Mouse (Mus musculus) WW6 (cell line): Measurements from ENCODE around the gene Smu1.
A peak's percentile ranks its signal among the peaks of the same experiment; 100 is the strongest.

Experiments
- DNase-seq: peaks from one replicate; pipeline ENCODE4 v3.0.0-alpha.2; 2013; ENCODE audit warnings: low read depth, low spot score

Smu1 gene

DNA sequence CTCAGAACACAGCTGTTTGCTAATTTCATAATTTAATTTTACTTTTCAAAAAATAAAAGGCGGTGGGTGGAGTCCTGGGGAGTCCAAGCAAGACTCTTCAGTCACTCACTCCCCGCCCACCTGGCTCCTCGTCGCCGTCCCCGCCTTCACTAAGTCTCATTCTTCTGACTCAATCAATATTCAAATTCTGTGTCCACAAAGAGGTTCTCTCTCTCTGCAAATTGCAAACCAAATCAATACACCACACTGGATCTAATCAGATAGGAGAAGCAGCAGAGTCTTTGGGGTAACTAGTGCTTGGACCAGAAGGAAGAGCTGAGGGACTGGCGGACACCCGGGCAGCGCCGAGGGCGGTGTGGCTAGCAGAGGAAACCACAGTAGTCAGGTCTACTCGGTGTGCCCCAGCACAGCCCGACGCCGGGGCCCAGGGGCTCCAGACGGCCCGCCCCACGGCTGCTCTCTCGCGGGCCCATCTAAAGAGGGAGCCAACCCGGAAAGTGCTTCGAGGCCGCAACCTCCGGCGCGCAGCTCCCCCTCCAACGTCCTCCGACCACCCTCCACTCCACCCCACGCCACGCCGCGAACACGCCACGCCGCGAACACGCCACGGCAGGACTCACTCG is 455 bp downstream of the Smu1 start:
- DNase-seq = no peak

DNA sequence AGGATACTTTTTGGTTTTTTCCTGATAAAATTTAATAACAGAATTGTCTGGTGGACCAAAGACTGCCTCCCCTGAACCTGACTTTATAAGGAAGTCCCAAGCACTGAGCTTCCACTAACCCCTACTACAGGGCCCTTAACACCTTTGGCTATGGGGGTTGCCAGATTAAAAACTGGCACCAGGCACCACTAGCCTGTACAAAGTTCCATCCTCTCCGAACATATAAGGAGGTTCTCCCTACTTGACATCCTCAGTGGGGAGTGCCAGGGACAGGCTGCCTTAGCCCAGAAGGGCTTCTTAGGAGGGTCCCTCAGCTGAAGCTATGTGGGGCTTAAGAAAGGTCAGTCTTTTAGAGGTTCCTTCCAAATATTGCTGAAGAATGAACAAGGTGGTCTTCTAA is 22.4 kb downstream of the Smu1 start:
- DNase-seq = no peak

DNA sequence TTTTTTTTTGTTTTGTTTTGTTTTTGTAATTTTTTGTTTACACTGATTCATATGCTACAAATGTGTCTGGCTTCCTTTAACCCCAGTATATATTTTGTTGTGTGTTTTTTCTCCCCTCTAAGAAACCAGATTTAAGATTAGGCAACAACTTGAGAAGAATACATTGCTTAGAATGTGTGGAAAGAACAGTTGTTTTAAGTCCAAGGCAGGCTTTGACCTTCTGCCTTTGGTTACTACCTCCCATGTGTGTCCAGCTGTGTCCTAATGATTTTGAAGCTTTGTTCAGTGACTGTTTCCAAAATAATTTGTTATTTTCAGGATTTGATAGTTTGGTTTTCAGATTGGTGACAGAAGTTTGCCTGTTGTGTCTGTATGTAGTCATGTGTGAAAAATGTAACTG is 26.5 kb downstream of the Smu1 start:
- DNase-seq = no peak

DNA sequence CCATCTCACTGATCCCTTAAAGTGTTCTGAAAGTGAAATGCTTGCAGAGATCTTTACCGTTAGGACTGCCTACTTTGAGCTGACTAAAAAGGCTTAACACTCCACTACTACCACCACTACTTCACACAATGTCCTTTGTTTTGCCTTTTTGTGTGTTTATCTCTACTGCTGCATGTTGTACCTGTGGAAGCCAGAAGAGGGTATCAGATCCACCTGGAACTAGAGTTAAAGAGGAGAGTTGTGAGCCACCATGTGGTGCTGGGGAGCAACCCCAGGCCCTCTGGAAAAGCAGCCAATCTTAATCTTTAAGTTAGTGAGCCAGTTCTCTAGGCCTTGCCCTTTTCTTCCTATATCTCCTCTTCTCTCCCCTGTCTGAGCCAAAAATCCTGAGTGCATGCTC is 30.5 kb downstream of the Smu1 start:
- DNase-seq = no peak

DNA sequence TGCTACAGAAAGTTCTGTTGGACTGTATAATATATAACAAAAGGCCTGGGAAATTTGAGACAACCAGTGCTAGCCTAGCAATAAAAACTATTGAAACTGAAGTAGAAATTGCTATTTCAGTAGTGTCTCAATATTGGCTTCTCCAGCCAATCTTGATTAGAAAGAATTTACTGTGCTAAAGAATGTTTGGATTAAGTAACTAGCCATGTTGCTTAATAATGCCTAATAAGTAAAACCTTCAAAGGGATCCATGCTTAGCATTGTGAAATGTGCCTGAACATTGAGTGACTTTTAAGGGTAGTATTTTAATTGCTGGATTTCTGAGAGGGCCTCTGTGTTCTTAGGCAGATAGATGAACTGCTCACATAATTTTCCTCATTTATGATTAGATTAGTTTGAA is 32.2 kb downstream of the Smu1 start:
- DNase-seq = no peak

DNA sequence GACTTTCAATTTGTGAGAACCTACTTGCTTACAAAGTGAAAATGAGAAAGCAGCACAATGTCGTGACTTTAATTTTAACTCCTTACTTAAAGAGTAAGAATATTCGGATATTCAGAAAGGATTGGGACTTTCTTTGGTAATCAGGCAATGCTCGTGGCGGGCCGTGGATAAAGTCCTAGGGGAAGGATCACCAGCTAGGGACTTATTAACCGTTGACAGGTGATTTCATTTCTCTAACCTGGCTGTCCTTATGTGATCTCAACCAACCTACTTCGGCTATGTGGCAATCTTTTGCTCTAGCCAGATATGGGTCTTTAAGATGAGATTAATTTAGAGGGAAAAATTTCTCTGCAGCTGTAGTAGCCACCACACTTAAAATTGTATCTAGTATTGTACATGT is 32.6 kb downstream of the Smu1 start:
- no peak for DNase-seq

DNA sequence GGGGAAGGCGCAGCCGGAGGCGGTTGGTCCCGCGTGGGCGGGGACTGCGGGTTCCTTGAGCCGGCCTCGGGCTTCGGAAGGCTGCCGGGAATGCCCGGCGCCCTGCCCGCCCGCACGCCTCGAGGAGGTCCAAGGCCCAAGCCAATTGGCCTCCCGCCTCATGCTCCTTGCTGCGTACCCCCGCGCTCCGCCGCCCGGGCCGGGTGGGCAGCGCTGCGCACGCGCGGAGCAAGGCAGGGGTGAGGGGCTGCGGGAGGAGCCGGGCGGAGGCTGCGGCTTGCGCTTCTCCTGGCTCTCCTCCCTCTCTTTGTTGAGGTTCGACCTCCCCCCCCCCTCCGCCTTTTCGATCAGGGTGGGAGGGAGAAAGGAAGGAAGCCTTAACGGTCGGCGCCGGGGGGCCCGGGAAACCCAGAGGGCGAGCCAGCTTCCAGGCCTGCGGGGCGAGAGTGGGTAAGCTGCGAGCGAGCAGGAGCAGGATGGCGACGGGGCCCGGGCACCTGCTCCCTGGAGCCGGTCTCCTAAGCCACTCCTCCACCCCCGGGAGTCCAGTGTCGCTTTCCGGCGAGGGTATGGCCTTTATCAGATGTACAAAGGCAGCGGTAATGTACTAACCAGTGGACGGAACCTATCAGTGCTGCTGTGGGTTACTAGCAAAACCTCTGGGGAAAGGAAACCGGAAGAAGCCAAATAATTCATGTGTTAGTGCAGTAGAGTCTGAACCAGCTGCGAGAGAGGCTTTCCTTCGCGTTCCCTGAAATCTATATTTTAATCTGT is 34.8 kb downstream of the Smu1 start:
- peak; percentile 38 for DNase-seq

DNA sequence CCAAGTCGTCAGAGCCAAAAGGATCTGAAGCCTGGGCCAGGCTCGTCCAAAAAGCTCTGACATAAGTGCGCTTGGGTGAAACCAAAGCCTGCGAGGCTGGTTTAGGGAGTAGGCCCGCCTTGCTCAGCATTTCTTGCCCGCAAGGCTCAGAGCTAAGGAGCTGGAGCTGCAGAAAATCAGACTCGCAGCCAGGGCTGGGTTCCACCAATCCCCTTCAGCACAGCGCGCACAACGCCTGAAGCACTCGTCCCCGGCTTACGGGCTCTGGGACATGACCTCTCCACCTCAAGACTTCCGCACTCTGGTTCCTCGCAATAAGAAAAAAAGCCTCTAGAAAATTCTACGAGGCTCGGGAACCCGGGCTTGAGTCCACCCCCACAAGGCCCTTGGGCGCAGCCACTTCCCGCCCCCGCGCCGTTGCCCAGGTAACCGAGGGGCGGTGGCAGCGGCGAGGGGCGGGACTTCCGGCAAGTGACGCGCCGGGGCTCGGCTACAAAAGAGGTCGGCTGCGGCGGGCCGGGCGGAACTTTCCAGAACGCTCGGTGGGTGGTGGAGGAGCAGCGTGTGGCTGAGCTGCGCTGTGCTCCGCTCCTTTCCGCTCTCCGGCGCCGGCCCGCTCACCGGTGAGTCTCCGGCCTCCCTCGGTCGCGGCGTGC is 35.6 kb downstream of the Smu1 start, which contains the start of gene Dnaja1:
Gene Dnaja1, plus strand, starts transcription at position 140 of the 656 bp plus-strand sequence.
- peak; percentile 69 for DNase-seq

DNA sequence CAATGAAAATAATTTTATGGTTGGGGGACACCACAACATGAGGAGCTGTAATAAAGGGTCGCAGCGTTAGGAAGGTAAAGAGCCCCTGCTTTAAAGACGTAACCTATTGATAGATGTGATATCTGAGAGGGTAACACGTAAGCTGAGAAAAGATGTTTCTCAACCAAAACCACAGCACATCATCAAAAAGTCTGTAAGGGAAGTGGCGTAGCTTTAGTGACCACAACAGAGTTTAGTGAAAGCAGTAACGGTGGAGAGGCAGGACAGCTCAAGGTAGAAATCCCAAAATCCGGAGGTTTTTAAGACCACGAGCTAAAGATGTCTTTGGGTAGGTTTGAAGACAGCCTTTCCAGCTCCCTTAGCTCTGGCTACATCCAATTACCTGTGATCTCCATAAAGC is 36.8 kb downstream of the Smu1 start:
- DNase-seq = no peak

DNA sequence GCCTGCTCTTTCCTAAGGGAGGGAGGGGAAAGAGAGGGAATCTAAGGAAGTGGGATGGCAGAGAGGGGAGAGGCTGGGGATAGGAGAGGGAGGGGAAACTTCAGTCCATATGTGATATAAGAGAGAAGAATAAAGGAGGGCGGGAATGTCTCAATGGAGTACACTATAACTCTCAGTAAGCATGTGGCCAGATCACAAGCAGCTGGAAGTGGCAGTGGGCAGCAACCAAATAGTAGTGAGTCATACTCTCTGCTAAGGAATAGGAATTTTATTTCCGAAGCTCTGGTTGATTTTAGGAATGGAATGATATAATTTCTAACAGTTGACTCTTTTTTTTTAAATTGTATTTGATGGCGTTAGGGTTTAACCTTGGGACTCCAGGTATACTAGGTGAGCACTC is 40.6 kb downstream of the Smu1 start:
- no peak for DNase-seq

DNA sequence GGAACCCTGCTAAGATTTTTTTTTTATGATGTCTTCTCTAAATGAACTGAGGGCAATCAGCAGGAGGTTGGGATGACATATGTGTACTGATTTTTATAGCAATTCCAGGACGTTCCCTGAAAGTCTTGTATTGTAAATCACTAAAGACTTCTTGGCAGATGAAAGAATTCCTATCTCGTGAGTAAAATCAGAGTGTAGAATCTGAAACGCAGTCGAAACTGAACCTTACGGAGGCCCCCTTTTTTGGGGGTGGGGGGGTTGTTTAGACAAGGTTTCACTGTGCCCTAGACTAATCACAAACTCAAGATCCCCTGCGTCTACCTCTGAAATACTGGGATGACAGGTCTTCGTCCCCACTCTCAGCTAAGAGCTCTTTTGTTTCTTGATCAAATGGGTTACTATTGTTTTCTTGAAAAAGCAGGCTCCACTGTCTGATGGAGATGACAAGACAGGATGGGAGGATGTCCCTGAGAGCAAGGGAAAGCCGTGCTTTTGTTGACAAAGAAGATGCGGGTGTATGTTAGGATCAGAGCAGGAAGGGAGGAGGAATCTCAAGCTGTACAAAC is 53.9 kb downstream of the Smu1 start:
- no peak for DNase-seq

DNA sequence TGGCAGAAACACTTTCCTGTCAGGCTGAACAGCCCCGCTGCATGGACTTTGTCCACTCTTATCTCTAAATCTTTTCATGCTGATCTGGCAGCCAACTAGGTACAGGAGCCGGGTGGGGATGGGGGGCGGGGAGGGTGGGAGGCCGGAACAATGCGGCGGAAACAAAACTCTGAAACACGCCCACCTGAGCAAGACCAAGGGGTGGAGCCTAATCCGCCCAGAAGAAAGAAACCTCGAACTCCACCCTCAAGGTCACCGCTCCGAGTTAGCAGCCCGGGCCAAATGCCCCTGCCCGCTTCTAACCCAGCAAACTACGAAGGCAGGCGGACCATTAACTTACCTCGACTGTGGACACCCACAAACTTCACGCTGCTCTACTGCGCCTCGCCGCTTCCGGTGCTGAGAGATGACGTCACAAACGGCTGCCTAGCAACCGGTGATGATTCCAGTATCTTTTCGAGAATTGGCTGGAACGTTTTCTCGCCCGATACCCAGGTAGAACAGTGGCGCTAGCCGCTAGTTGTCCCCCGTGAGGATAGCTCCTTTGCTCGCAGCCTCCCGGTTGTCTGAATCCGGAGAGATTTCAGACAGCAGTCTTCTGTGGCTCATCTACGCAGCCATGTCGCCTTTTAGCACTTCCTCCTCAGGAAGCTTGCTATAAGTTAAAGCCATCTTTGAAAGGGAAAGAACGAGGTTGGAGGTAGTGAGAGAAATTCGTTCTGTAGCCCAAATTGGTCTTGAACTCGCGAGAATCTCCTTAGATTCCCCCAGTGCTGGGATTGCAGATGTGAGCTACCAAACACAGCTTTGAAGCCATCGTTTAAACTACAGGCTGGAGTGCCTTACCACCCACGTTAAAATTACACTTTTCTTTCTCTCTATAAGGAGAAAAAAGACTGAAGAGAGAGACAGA is 54.7 kb downstream of the Smu1 start, which contains the start of gene Aptx:
Gene Aptx, minus strand, starts transcription at position 398 of the 913 bp plus-strand sequence.
- DNase-seq = peak; percentile 84

DNA sequence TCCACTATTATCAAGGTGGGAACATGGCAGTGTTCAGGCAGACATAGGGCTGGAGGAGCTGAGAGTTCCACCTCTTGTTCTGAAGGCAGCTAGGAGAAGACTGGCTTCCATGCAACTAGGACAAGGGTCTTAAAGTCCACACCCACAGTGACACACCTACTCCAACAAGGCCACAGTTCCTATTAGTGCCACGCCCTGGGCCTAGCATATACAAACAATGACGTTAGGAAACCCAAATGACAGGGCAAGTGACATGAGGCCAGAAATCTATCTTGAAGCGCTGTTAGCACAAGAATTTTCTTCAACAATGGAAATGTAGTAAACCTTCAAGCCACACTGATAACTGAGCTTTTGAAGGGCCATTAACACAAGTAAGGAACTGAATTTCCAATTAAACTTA is 55.9 kb downstream of the Smu1 start:
- DNase-seq = no peak

DNA sequence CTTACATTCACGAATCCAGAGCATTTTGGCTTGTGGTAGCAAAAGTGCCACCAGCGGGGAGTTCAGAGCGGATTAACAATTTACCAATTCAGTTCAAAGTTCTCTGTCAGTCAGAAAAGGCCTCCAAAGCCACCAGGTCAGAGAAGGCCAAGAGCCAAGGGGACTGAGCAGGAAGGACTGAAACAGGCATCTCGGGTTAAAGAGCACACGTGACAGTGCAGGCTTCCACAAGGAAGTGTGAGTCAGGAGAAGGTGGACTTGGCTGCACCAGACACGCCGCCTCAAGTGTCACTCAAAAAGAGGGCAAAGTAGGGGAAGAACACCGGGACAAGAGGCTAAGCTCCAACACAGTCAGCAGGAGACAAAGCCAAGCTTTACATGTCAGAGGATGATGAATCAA is 57.5 kb downstream of the Smu1 start:
- no peak for DNase-seq

DNA sequence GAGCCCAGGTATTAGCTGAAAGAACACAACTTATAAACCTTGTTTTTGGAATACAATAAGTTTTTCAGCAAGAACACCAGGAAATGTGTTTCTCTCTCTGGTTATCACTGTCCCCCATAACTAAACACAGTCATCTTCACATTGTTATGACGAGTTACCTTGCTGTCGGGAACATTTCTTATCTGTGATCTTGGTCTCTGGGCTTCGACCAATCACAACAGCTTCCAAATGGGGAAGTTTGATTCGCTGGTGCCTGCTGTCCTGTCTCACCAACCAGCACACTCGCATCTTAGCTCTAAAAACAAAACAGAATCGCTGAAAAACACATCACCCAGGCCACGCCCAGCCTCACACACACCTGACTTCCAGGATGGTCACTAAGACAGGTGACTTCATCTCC is 60.7 kb downstream of the Smu1 start:
- DNase-seq = no peak

DNA sequence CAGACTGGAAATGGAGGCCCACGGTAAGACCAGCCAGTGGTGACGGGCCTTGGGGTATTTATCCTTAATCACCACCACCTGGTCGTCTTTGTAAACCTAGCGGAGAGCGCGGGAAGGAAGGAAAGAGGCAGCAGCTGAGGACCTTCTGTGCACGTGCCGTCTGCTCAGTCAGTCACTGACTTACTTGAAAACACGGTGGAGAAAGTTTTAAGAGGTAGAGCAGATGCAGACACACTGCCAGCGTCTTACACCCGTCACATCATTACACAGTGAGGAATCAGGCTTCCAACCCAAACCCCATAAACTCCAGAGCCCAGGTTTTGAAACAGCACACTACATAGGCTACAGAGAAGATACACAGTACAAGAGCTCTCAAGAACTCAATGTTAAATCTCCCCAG is 66.6 kb downstream of the Smu1 start:
- no peak for DNase-seq
